ENCODE assay signal across 23 mouse cellular contexts in the genomic region with DNA sequence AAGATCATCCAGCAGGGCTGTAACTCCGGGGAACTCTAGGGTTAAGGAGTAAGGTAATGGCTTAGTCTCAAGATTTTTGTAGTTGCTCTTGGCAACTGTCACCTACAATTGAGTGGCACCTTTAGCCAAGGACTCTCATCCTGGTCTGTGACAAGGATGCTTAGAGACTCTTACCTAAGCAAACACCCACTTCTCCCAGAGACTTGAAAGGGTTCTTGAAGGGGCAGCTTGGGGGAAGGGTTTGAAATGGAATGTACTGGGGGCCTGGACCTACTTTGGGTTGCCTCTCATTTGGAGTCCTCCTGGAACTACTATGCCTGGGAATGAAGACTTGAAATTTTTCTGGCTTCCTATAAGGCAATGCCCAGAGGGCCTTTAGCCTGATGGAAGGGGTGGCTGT. TPM values are rescaled to one million over a fixed set of nuclear protein-coding genes. Genes with fewer than 3 reads are reported as not detected.
DNase-seq lines count a peak whose midpoint lies in the region; ATAC-seq and TF ChIP-seq lines count a peak whose summit lies in the region.
"Had no signal": no experiment of that assay in that cellular context is flagged by ENCODE, and none has a peak within 500 bp of the region (broad histone marks: within the 10 kb centered on the region; RNA-seq: fewer than 3 reads in every experiment).

No protein-coding gene starts in this region.

- peaks cover 40% of the 10 kb centered on the region for H3K36me3 ChIP-seq in forebrain, embryonic 13.5 days (ENCODE audit: poor library complexity, severe bottlenecking)
- peaks cover 3% of the 10 kb centered on the region for H3K36me3 ChIP-seq in forebrain, embryonic 15.5 days
- no peaks in the 10 kb centered on the region for H3K36me3 ChIP-seq in megakaryocyte, embryonic 14.5 days (replicated peaks; ENCODE audit: low read length)
- H3K36me3 ChIP-seq in lung, embryonic 14.5 days (ENCODE audit: insufficient read depth) = peaks cover 4% of the 10 kb centered on the region; the same call in 1 of the 2 replicates
- H3K36me3 ChIP-seq: neural tube, embryonic 15.5 days had no signal

- ATAC-seq in forebrain, embryonic 13.5 days = no peak
- ATAC-seq in forebrain, embryonic 15.5 days (replicated peaks) = no peak
- ATAC-seq in megakaryocyte, adult 5-6 weeks (ENCODE audit: poor library complexity, severe bottlenecking) = no peak
- ATAC-seq in lung, embryonic 14.5 days (ENCODE audit: insufficient read depth) = no peak
- ATAC-seq: hindbrain, postnatal 0 days; intestine, embryonic 16.5 days; liver, postnatal 0 days had no signal

- H3K4me1 ChIP-seq in forebrain, embryonic 13.5 days = peaks cover 68% of the 10 kb centered on the region
- H3K4me1 ChIP-seq in forebrain, embryonic 15.5 days = peaks cover 33% of the 10 kb centered on the region
- peaks cover 58% of the 10 kb centered on the region for H3K4me1 ChIP-seq in megakaryocyte, embryonic 14.5 days
- H3K4me1 ChIP-seq in lung, embryonic 14.5 days (ENCODE audit: insufficient read depth) = peaks cover 16% of the 10 kb centered on the region

- no peak overlapping the region for H3K4me2 ChIP-seq in forebrain, embryonic 13.5 days
- no peak overlapping the region for H3K4me2 ChIP-seq in forebrain, embryonic 15.5 days (replicated peaks)
- peak overlapping the region; percentile 36 for H3K4me2 ChIP-seq in lung, embryonic 14.5 days
- H3K4me2 ChIP-seq: heart, embryonic 13.5 days; liver, embryonic 11.5 days; neural tube, embryonic 15.5 days had no signal

- 70% methylated on average over 1 of the region's 1 CpGs for WGBS in forebrain, embryonic 13.5 days
- 71% methylated on average over 1 of the region's 1 CpGs for WGBS in forebrain, embryonic 15.5 days
- WGBS in lung, embryonic 14.5 days = 66% methylated on average over 1 of the region's 1 CpGs

- H3K27me3 ChIP-seq in forebrain, embryonic 13.5 days = no peaks in the 10 kb centered on the region
- no peaks in the 10 kb centered on the region for H3K27me3 ChIP-seq in forebrain, embryonic 15.5 days
- H3K27me3 ChIP-seq in megakaryocyte, embryonic 14.5 days (replicated peaks) = peaks cover 51% of the 10 kb centered on the region
- H3K27me3 ChIP-seq in lung, embryonic 14.5 days (ENCODE audit: insufficient read depth, low read length) = no peaks in the 10 kb centered on the region
- H3K27me3 ChIP-seq: heart, embryonic 13.5 days; neural tube, embryonic 15.5 days had no signal

- DNase-seq in lung, embryonic 14.5 days = peak; percentile 67
- DNase-seq in lung, postnatal 10 days = peak; percentile 66
- DNase-seq in right cerebral cortex, postnatal 10 days (ENCODE audit: low spot score in 2 of 2) = no peak
- DNase-seq in embryo, embryonic 11 days = no peak
- DNase-seq: adrenal gland, postnatal 36 days; cerebellum, postnatal 10 days; gastrocnemius, postnatal 25 days; heart, adult 18-20 months; heart, postnatal 14 days; kidney, adult 9 months; kidney, postnatal 14 days; liver, postnatal 0 days; thymus, adult 18-20 months; thymus, postnatal 4 days had no signal

- no peak for TF ChIP-seq CTCF in lung, embryonic 14.5 days (IDR thresholded peaks at IDR 0.05; ENCODE audit: low read depth)

- 0 out of 2 replicates have a peak overlapping the region, but pooled peaks have one; percentile 1 for H3K27ac ChIP-seq in forebrain, embryonic 13.5 days
- H3K27ac ChIP-seq in forebrain, embryonic 15.5 days (replicated peaks) = no peak overlapping the region
- peak overlapping the region; percentile 79; the same call in 1 of the 2 replicates for H3K27ac ChIP-seq in lung, embryonic 14.5 days (ENCODE audit: low read depth)
- H3K27ac ChIP-seq: heart, embryonic 13.5 days; hindbrain, postnatal 0 days; neural tube, embryonic 15.5 days had no signal

- H3K9me3 ChIP-seq in forebrain, embryonic 13.5 days (replicated peaks) = no peaks in the 10 kb centered on the region
- no peaks in the 10 kb centered on the region for H3K9me3 ChIP-seq in forebrain, embryonic 15.5 days
- H3K9me3 ChIP-seq in megakaryocyte, embryonic 14.5 days = no peaks in the 10 kb centered on the region
- H3K9me3 ChIP-seq in lung, embryonic 14.5 days (ENCODE audit: low read depth, low read length) = no peaks in the 10 kb centered on the region
- H3K9me3 ChIP-seq: heart, embryonic 13.5 days; neural tube, embryonic 15.5 days had no signal

- H3K4me3 ChIP-seq in forebrain, embryonic 13.5 days = no peak overlapping the region
- no peak overlapping the region for H3K4me3 ChIP-seq in forebrain, embryonic 15.5 days
- H3K4me3 ChIP-seq in megakaryocyte, embryonic 14.5 days (replicated peaks) = peak overlapping the region; percentile 46
- no peak overlapping the region for H3K4me3 ChIP-seq in lung, embryonic 14.5 days (ENCODE audit: low read depth, low read length)
- H3K4me3 ChIP-seq: heart, embryonic 13.5 days; neural tube, embryonic 15.5 days had no signal

- peak overlapping the region; percentile 43; the same call in 1 of the 2 replicates for H3K9ac ChIP-seq in forebrain, embryonic 13.5 days
- H3K9ac ChIP-seq in forebrain, embryonic 15.5 days (replicated peaks) = no peak overlapping the region
- no peak overlapping the region for H3K9ac ChIP-seq in lung, embryonic 14.5 days
- H3K9ac ChIP-seq: heart, embryonic 13.5 days; liver, postnatal 0 days; neural tube, embryonic 15.5 days had no signal

RNA-seq across cellular contexts. Expression of a gene that starts 3.3 kb away (rescaled TPM):
- polyA plus RNA-seq in forebrain, embryonic 13.5 days (2015; fragmentation: Nextera tagmentation; extraction: Ambion mirVana) = 79.2 and 96.1 TPM in 2 replicates
- polyA plus RNA-seq in forebrain, embryonic 15.5 days (2015; fragmentation: Nextera tagmentation; extraction: Ambion mirVana) = 67.0 and 68.3 TPM in 2 replicates
- polyA plus RNA-seq in megakaryocyte, embryonic 14.5 days (2012; ENCODE audit: insufficient read depth, low replicate concordance) = 0.07 TPM in 1 of 2 replicates, not detected in the other
- total RNA-seq in megakaryocyte, adult 5-6 weeks (2015) = 0.07 TPM in 1 of 2 replicates, not detected in the other
- total RNA-seq in megakaryocyte, adult 5-6 weeks (2017) = 0.12 and 0.70 TPM in 2 replicates
- polyA plus RNA-seq in lung, embryonic 14.5 days (2014; fragmentation: Nextera tagmentation; extraction: Ambion mirVana) = 33.6 and 39.9 TPM in 2 replicates

RNA-seq across cellular contexts. Expression of a gene that starts 8.6 kb away (rescaled TPM):
- 196 and 201 TPM in 2 replicates for polyA plus RNA-seq in forebrain, embryonic 13.5 days (2015; fragmentation: Nextera tagmentation; extraction: Ambion mirVana)
- 172 and 175 TPM in 2 replicates for polyA plus RNA-seq in forebrain, embryonic 15.5 days (2015; fragmentation: Nextera tagmentation; extraction: Ambion mirVana)
- 299 and 549 TPM in 2 replicates for polyA plus RNA-seq in megakaryocyte, embryonic 14.5 days (2012; ENCODE audit: insufficient read depth, low replicate concordance)
- 49.5 and 57.8 TPM in 2 replicates for total RNA-seq in megakaryocyte, adult 5-6 weeks (2015)
- 41.8 and 45.3 TPM in 2 replicates for total RNA-seq in megakaryocyte, adult 5-6 weeks (2017)
- 193 and 212 TPM in 2 replicates for polyA plus RNA-seq in lung, embryonic 14.5 days (2014; fragmentation: Nextera tagmentation; extraction: Ambion mirVana)

RNA-seq across cellular contexts. Expression of a gene that starts 10.6 kb away (rescaled TPM):
- polyA plus RNA-seq in forebrain, embryonic 13.5 days (2015; fragmentation: Nextera tagmentation; extraction: Ambion mirVana) = 2.8 and 3.1 TPM in 2 replicates
- 1.1 and 1.8 TPM in 2 replicates for polyA plus RNA-seq in forebrain, embryonic 15.5 days (2015; fragmentation: Nextera tagmentation; extraction: Ambion mirVana)
- 0.29 and 1.2 TPM in 2 replicates for polyA plus RNA-seq in megakaryocyte, embryonic 14.5 days (2012; ENCODE audit: insufficient read depth, low replicate concordance)
- total RNA-seq in megakaryocyte, adult 5-6 weeks (2015) = 0.25 and 0.58 TPM in 2 replicates
- total RNA-seq in megakaryocyte, adult 5-6 weeks (2017) = 0.18 TPM in 1 of 2 replicates, not detected in the other
- polyA plus RNA-seq in lung, embryonic 14.5 days (2014; fragmentation: Nextera tagmentation; extraction: Ambion mirVana) = 43.0 and 50.4 TPM in 2 replicates

RNA-seq across cellular contexts. Expression of a gene that starts 15.5 kb away (rescaled TPM):
- 34.6 and 36.3 TPM in 2 replicates for polyA plus RNA-seq in forebrain, embryonic 13.5 days (2015; fragmentation: Nextera tagmentation; extraction: Ambion mirVana)
- 39.2 and 42.7 TPM in 2 replicates for polyA plus RNA-seq in forebrain, embryonic 15.5 days (2015; fragmentation: Nextera tagmentation; extraction: Ambion mirVana)
- polyA plus RNA-seq in megakaryocyte, embryonic 14.5 days (2012; ENCODE audit: insufficient read depth, low replicate concordance) = 8.5 and 10.8 TPM in 2 replicates
- total RNA-seq in megakaryocyte, adult 5-6 weeks (2015) = 77.6 and 78.1 TPM in 2 replicates
- total RNA-seq in megakaryocyte, adult 5-6 weeks (2017) = 71.1 and 79.5 TPM in 2 replicates
- 34.4 and 35.5 TPM in 2 replicates for polyA plus RNA-seq in lung, embryonic 14.5 days (2014; fragmentation: Nextera tagmentation; extraction: Ambion mirVana)

RNA-seq across cellular contexts. Expression of a gene that starts 27.5 kb away (rescaled TPM):
- 221 and 237 TPM in 2 replicates for polyA plus RNA-seq in forebrain, embryonic 13.5 days (2015; fragmentation: Nextera tagmentation; extraction: Ambion mirVana)
- polyA plus RNA-seq in forebrain, embryonic 15.5 days (2015; fragmentation: Nextera tagmentation; extraction: Ambion mirVana) = 192 and 205 TPM in 2 replicates
- 81.0 and 225 TPM in 2 replicates for polyA plus RNA-seq in megakaryocyte, embryonic 14.5 days (2012; ENCODE audit: insufficient read depth, low replicate concordance)
- 142 and 167 TPM in 2 replicates for total RNA-seq in megakaryocyte, adult 5-6 weeks (2015)
- total RNA-seq in megakaryocyte, adult 5-6 weeks (2017) = 159 and 189 TPM in 2 replicates
- polyA plus RNA-seq in lung, embryonic 14.5 days (2014; fragmentation: Nextera tagmentation; extraction: Ambion mirVana) = 293 and 312 TPM in 2 replicates

Comparison
In these comparisons a context has a peak if more than half of its experiments do, and no peak if none do; other contexts are left out.
1. DNase-seq: peak in lung, embryonic 14.5 days (single experiment) and lung, postnatal 10 days (single experiment); none in right cerebral cortex, postnatal 10 days (0 of 2) and embryo, embryonic 11 days (single experiment).
2. RNA of a gene that starts 3.3 kb away (polyA plus RNA-seq): 79.2 to 96.1 TPM in forebrain, embryonic 13.5 days, 67.0 to 68.3 TPM in forebrain, embryonic 15.5 days and 33.6 to 39.9 TPM in lung, embryonic 14.5 days; 0.07 TPM in megakaryocyte, embryonic 14.5 days; every median in the first group is over 10 times any median in the second.
3. RNA of a gene that starts 10.6 kb away (polyA plus RNA-seq): 43.0 to 50.4 TPM in lung, embryonic 14.5 days; 2.8 to 3.1 TPM in forebrain, embryonic 13.5 days, 1.1 to 1.8 TPM in forebrain, embryonic 15.5 days and 0.29 to 1.2 TPM in megakaryocyte, embryonic 14.5 days; every median in the first group is over 10 times any median in the second.